Mouse (Mus musculus) neural tube, embryonic 14.5 days (tissue): ENCODE results near the gene Olfr609. TPM values are rescaled to one million over a fixed set of nuclear protein-coding genes. Genes with fewer than 3 reads are reported as not detected.

ENCODE experiments used
- polyA plus RNA-seq: library from polyadenylated mRNA; unstranded; fragments of >200 nt; fragmentation: Nextera tagmentation; extraction: Ambion mirVana; gene quantifications from 2 replicates; pipeline ENCODE4 v1.2.1, GENCODE M21; 2014

The Olfr609 gene
- polyA plus RNA-seq, 1 experiment from 2014 or later, result not detected

Other genes starting within 250 kb of the Olfr609 start
- not detected in 2 replicates for gene Usp17ld, start 245.6 kb downstream of the Olfr609 start, polyA plus RNA-seq
- gene Olfr596, start 192.4 kb downstream of the Olfr609 start, polyA plus RNA-seq, result not detected in 2 replicates
- gene Olfr597, start 181.7 kb downstream of the Olfr609 start, polyA plus RNA-seq, result not detected in 2 replicates
- not detected in 2 replicates for gene Olfr598, start 174.5 kb downstream of the Olfr609 start, polyA plus RNA-seq
- not detected in 2 replicates for gene Olfr599, start 162.1 kb downstream of the Olfr609 start, polyA plus RNA-seq
- not detected in 2 replicates for gene Olfr600, start 148.4 kb downstream of the Olfr609 start, polyA plus RNA-seq
- gene Olfr601, start 135.4 kb downstream of the Olfr609 start, polyA plus RNA-seq, result not detected in 2 replicates
- gene Olfr603, start 111.9 kb downstream of the Olfr609 start, polyA plus RNA-seq, result not detected in 2 replicates
- not detected in 2 replicates for gene Usp17lc, start 83.0 kb downstream of the Olfr609 start, polyA plus RNA-seq
- not detected in 2 replicates for gene Olfr605, start 52.6 kb downstream of the Olfr609 start, polyA plus RNA-seq
- not detected in 2 replicates for gene Olfr606, start 49.0 kb downstream of the Olfr609 start, polyA plus RNA-seq
- not detected in 2 replicates for gene Olfr607, start 33.9 kb downstream of the Olfr609 start, polyA plus RNA-seq
- gene Olfr608, start 28.2 kb downstream of the Olfr609 start, polyA plus RNA-seq, result not detected in 2 replicates
- gene Olfr610, start 14.1 kb upstream of the Olfr609 start, polyA plus RNA-seq, result not detected in 2 replicates
- not detected in 2 replicates for gene Olfr611, start 22.8 kb upstream of the Olfr609 start, polyA plus RNA-seq
- not detected in 2 replicates for gene Olfr612, start 44.7 kb upstream of the Olfr609 start, polyA plus RNA-seq
- not detected in 2 replicates for gene Olfr613, start 50.0 kb upstream of the Olfr609 start, polyA plus RNA-seq
- gene Olfr615, start 58.0 kb upstream of the Olfr609 start, polyA plus RNA-seq, result not detected in 2 replicates
- gene Olfr616, start 71.1 kb upstream of the Olfr609 start, polyA plus RNA-seq, result not detected in 2 replicates
- not detected in 2 replicates for gene Olfr617, start 75.0 kb upstream of the Olfr609 start, polyA plus RNA-seq
- not detected in 2 replicates for gene Olfr618, start 92.0 kb upstream of the Olfr609 start, polyA plus RNA-seq
- gene Olfr619, start 102.5 kb upstream of the Olfr609 start, polyA plus RNA-seq, result not detected in 2 replicates
- not detected in 2 replicates for gene Olfr620, start 114.5 kb upstream of the Olfr609 start, polyA plus RNA-seq
- gene Olfr622, start 144.6 kb upstream of the Olfr609 start, polyA plus RNA-seq, result not detected in 2 replicates
- gene Olfr623, start 165.6 kb upstream of the Olfr609 start, polyA plus RNA-seq, result not detected in 2 replicates
- gene Olfr624, start 173.1 kb upstream of the Olfr609 start, polyA plus RNA-seq, result not detected in 2 replicates
- not detected in 2 replicates for gene Olfr625-ps1, start 184.7 kb upstream of the Olfr609 start, polyA plus RNA-seq
- gene Olfr243, start 216.6 kb upstream of the Olfr609 start, polyA plus RNA-seq, result not detected in 2 replicates
- not detected in 2 replicates for gene Olfr628, start 232.3 kb upstream of the Olfr609 start, polyA plus RNA-seq
- gene Olfr629, start 246.9 kb upstream of the Olfr609 start, polyA plus RNA-seq, result not detected in 2 replicates